Mouse (Mus musculus) liver, embryonic 13.5 days (tissue): ENCODE measurements around the gene Gm5580. TPM values are rescaled to one million over a fixed set of nuclear protein-coding genes. Genes with fewer than 3 reads are reported as not detected.

Source experiments
- polyA plus RNA-seq: library from polyadenylated mRNA; unstranded; fragments of >200 nt; fragmentation: Nextera tagmentation; extraction: Ambion mirVana; gene quantifications from 2 replicates; pipeline ENCODE4 v1.2.1, GENCODE M21; 2015

Gene Gm5580
- polyA plus RNA-seq, 1 experiment from 2014 or later = 0.30 TPM

Other genes with a start within 250 kb of the Gm5580 start
- 76.9 and 92.7 TPM in 2 replicates for gene March8, start 213.1 kb upstream of the Gm5580 start, polyA plus RNA-seq
- 2.9 and 3.3 TPM in 2 replicates for gene Alox5, start 90.0 kb upstream of the Gm5580 start, polyA plus RNA-seq
- gene Olfr211, start 62.0 kb upstream of the Gm5580 start, polyA plus RNA-seq = not detected in 2 replicates
- gene Olfr212, start 44.6 kb upstream of the Gm5580 start, polyA plus RNA-seq = not detected in 2 replicates
- gene Olfr213, start 12.7 kb upstream of the Gm5580 start, polyA plus RNA-seq = not detected in 2 replicates
- gene Olfr214, start 3.1 kb downstream of the Gm5580 start, polyA plus RNA-seq = not detected in 2 replicates
- not detected in 2 replicates for gene Olfr215, start 33.1 kb downstream of the Gm5580 start, polyA plus RNA-seq
- gene Zfp422, start 77.9 kb downstream of the Gm5580 start, polyA plus RNA-seq = 27.6 and 32.4 TPM in 2 replicates
- gene Depp1, start 99.5 kb downstream of the Gm5580 start, polyA plus RNA-seq = 3.1 and 4.1 TPM in 2 replicates
- 5.6 and 5.9 TPM in 2 replicates for gene Rassf4, start 122.8 kb downstream of the Gm5580 start, polyA plus RNA-seq
- gene Tmem72, start 165.8 kb downstream of the Gm5580 start, polyA plus RNA-seq = 0.01 TPM in 2 replicates